Mouse (Mus musculus) testis, adult 2 months (tissue): Measurements from ENCODE around the gene Dppa2.
"Not testable (repeated sequence)": the region's sequence is repeated elsewhere in the genome, so short reads cannot be mapped to it uniquely, and the experiment has no call there.

Source experiments
- CTCF ChIP-seq: fragments of 200-500 bp; IDR thresholded peaks from 2 replicates; pipeline ENCODE4 v1.5.1; 2012; ENCODE audit warnings: low read depth, mild to moderate bottlenecking, inconsistent platforms, low read length, moderate library complexity; ENCODE audit not compliant: control insufficient read depth, insufficient read depth, insufficient replicate concordance
- POLR2A ChIP-seq: fragments of 200-500 bp; IDR thresholded peaks from 2 replicates; pipeline ENCODE4 v1.6.1; 2012; ENCODE audit warnings: low read depth, mild to moderate bottlenecking, inconsistent platforms, low read length, moderate library complexity; ENCODE audit not compliant: control insufficient read depth

DNA sequence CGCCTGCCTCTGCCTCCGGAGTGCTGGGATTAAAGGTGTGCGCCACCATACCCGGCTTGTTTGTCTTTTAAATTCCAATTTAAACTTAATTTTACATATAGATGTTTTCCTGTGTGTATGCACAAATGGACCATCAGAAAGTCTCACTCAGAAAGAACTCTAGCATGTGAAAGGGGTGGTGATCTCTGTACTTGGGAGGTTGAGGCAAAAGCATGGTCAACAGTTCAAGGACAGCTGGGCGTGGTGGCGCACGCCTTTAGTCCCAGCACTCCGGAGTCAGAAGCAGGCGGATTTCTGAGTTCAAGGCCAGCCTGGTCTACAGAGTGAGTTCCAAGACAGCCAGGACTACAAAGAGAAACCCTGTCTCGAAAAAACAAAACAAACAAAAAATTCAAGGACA is 5.2 kb downstream of the Dppa2 start:
- not testable (repeated sequence) for TF ChIP-seq CTCF, POLR2A
